Comparison of ENCODE assay signal across 8 mouse cellular contexts in the genomic region with DNA sequence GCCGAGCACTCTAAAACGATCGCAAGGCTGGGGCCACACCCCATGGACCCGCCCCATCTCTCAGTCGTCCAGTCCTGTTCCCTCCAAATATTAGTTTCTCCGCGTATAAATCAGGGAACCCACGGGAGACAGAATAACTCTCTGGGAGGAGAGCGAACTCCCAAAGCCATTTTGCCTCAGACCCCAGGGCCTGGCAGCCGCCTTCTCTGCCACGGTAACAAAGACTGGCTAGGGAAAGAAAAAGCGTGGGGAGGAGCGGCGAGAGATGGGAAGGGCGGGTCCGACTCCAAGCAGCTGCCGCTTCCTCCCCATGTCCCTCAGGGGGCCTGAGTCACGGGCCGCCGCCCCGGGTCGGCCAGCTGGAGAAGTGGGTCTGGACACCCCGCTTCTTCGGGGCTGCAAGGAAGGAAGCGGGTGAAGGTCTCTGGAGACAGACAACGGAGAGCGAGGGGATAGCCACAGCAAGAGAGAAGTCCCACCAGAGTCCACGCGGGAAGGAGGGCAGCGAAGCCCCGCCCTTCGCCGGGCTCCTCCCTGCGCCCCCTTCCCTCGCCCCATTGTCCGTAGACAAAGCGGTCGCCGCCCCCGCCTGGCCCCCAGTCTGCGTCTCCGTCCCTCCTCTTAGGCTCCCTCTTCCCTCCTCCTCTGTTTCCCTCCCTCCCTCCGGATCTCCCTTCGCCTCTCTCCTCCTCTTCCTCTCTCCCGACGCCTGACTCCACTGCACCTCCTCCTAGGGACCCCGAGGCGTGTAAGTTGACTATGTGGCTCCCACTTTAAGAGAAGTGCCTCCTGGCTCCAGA. TPM values are rescaled to one million over a fixed set of nuclear protein-coding genes. Genes with fewer than 3 reads are reported as not detected.
DNase-seq lines count a peak whose midpoint lies in the region; ATAC-seq lines count a peak whose summit lies in the region.

A gene (plus strand): TSS at position 113 of the 800 bp plus-strand sequence.

- H3K9ac ChIP-seq in embryonic facial prominence, embryonic 12.5 days: peak within 1 kb of the TSS; percentile 68
- peak within 1 kb of the TSS; percentile 90 for H3K9ac ChIP-seq in heart, embryonic 11.5 days (ENCODE audit: low read depth, low read length)
- H3K9ac ChIP-seq in kidney, embryonic 16.5 days (replicated peaks; ENCODE audit: low read length): peak within 1 kb of the TSS; percentile 85

- peak; percentile 70 for ATAC-seq in embryonic facial prominence, embryonic 12.5 days (ENCODE audit: insufficient number of reproducible peaks, insufficient read depth, low FRiP score, low TSS enrichment)
- peak; percentile 67 for ATAC-seq in heart, embryonic 11.5 days (replicated peaks; ENCODE audit: insufficient number of reproducible peaks, low FRiP score, low TSS enrichment)
- peak; percentile 66 for ATAC-seq in kidney, embryonic 16.5 days (ENCODE audit: low FRiP score, low TSS enrichment)

- DNase-seq in 416B (ENCODE audit: low read depth) (peak; percentile 86), MN1 (ENCODE audit: low spot score) (peak; percentile 76)
- peak; percentile 87 to 92 for DNase-seq in lung, postnatal 4 days
- DNase-seq in right cerebral cortex, postnatal 4 days: peak; percentile 69
- no peak for DNase-seq in frontal cortex, postnatal 14 days (ENCODE audit: low spot score in 2 of 2)

- peak within 1 kb of the TSS; percentile 96 for H3K4me2 ChIP-seq in embryonic facial prominence, embryonic 12.5 days (replicated peaks)
- H3K4me2 ChIP-seq in heart, embryonic 11.5 days: peak within 1 kb of the TSS; percentile 98
- peak within 1 kb of the TSS; percentile 83 for H3K4me2 ChIP-seq in kidney, embryonic 16.5 days (replicated peaks; ENCODE audit: low read depth, low read length)

- WGBS in embryonic facial prominence, embryonic 12.5 days: under 1% methylated on average over 48 of the region's 48 CpGs
- WGBS in heart, embryonic 11.5 days (ENCODE audit: insufficient replicate concordance): under 1% methylated on average over 45 of the region's 48 CpGs
- WGBS in kidney, embryonic 16.5 days: 0% methylated on average over 32 of the region's 48 CpGs

- peaks cover 50% of the 10 kb centered on the region for H3K4me1 ChIP-seq in embryonic facial prominence, embryonic 12.5 days
- peaks cover 35% of the 10 kb centered on the region for H3K4me1 ChIP-seq in heart, embryonic 11.5 days (ENCODE audit: control insufficient read depth, insufficient read depth, low read length)
- H3K4me1 ChIP-seq in kidney, embryonic 16.5 days (ENCODE audit: insufficient read depth, low read length): peaks cover 51% of the 10 kb centered on the region

- peak within 1 kb of the TSS; percentile 98 for H3K27ac ChIP-seq in embryonic facial prominence, embryonic 12.5 days
- peak within 1 kb of the TSS; percentile 83 for H3K27ac ChIP-seq in heart, embryonic 11.5 days (ENCODE audit: low read depth, low read length)
- peak within 1 kb of the TSS; percentile 98 for H3K27ac ChIP-seq in kidney, embryonic 16.5 days (ENCODE audit: low read length)

- H3K27me3 ChIP-seq in embryonic facial prominence, embryonic 12.5 days: no peaks in the 10 kb centered on the region
- H3K27me3 ChIP-seq in heart, embryonic 11.5 days (ENCODE audit: control insufficient read depth, insufficient read depth, low read length): no peaks in the 10 kb centered on the region
- H3K27me3 ChIP-seq in kidney, embryonic 16.5 days (ENCODE audit: insufficient read depth, low read length): no peaks in the 10 kb centered on the region

- peaks cover 3% of the 10 kb centered on the region; the same call in 1 of the 2 replicates for H3K36me3 ChIP-seq in embryonic facial prominence, embryonic 12.5 days
- peaks cover under 1% of the 10 kb centered on the region; the same call in 1 of the 2 replicates for H3K36me3 ChIP-seq in heart, embryonic 11.5 days (ENCODE audit: control insufficient read depth, insufficient read depth, low read length)
- no peaks in the 10 kb centered on the region for H3K36me3 ChIP-seq in kidney, embryonic 16.5 days (ENCODE audit: insufficient read depth, low read length)

- H3K9me3 ChIP-seq in embryonic facial prominence, embryonic 12.5 days: no peaks in the 10 kb centered on the region
- H3K9me3 ChIP-seq in heart, embryonic 11.5 days (replicated peaks; ENCODE audit: control insufficient read depth, low read length): no peaks in the 10 kb centered on the region
- H3K9me3 ChIP-seq in kidney, embryonic 16.5 days (ENCODE audit: low read length): no peaks in the 10 kb centered on the region

- H3K4me3 ChIP-seq in embryonic facial prominence, embryonic 12.5 days: peak within 1 kb of the TSS; percentile 73
- H3K4me3 ChIP-seq in heart, embryonic 11.5 days (ENCODE audit: low read depth, low read length): peak within 1 kb of the TSS; percentile 49
- peak within 1 kb of the TSS; percentile 68 for H3K4me3 ChIP-seq in kidney, embryonic 16.5 days (ENCODE audit: low read length)

RNA-seq across cellular contexts. Expression of the gene that starts here (rescaled TPM):
- 26.1 and 28.9 TPM in 2 replicates for polyA plus RNA-seq in embryonic facial prominence, embryonic 12.5 days (2016; fragmentation: Nextera tagmentation; extraction: Ambion mirVana)
- 21.3 and 25.0 TPM in 2 replicates for polyA plus RNA-seq in heart, embryonic 11.5 days (2014; fragmentation: Nextera tagmentation; extraction: Ambion mirVana)
- 22.2 and 25.2 TPM in 2 replicates for polyA plus RNA-seq in kidney, embryonic 16.5 days (2015; fragmentation: Nextera tagmentation; extraction: Ambion mirVana)

Comparison
In these comparisons a context has a peak if more than half of its experiments do, and no peak if none do; other contexts are left out.
1. DNase-seq: peak in 416B (single experiment), MN1 (single experiment), lung, postnatal 4 days (2 of 2) and right cerebral cortex, postnatal 4 days (single experiment); none in frontal cortex, postnatal 14 days (0 of 2).
2. Peak in every context shown above with its lines, with median percentiles within 50 percentile points of each other: ATAC-seq, H3K27ac ChIP-seq, H3K4me2 ChIP-seq, H3K4me3 ChIP-seq and H3K9ac ChIP-seq.